Mouse (Mus musculus): ENCODE measurements around the gene Olfr987.
"Not testable (repeated sequence)": the region's sequence is repeated elsewhere in the genome, so short reads cannot be mapped to it uniquely, and the experiment has no call there.

Gene Olfr987

DNA sequence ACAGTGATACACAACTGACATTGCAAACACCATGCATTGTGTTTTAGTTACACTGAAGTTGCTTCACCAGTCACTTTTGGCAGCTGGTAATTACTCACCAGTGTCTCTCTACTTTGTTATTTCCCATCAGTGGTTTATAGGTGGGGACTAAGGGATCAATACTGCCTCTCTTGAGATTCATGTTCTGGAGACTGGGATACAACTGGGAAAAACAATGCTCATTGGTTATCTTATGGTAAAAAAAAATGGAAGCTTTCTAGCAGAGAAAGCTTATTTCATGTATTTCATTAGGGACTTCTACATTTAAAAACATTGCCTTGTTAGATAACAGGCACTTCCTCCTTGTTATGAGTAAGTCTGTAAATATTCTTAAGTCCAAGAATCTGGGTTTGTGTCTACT, at the start of gene Olfr987:
Olfr987 (minus strand) TSS at position 101 of the 400 bp plus-strand sequence.
- in situ Hi-C loops (cut with MboI, MseI), result not testable (repeated sequence)

DNA sequence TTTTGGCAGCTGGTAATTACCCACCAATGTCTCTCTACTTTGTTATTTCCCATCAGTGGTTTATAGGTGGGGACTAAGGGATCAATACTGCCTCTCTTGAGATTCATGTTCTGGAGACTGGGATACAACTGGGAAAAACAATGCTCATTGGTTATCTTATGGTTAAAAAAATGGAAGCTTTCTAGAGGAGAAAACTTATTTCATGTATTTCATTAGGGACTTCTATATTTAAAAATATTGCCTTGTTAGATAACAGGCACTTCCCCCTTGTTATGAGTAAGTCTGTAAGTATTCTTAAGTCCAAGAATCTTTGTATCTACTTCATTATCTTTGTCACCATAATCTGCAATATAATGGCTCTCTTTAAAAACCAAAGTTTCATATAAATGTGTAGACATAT, 24.0 kb upstream of the Olfr987 start, which contains the start of gene Olfr988:
Olfr988 (minus strand) TSS at position 101 of the 400 bp plus-strand sequence.
- in situ Hi-C loops (cut with MboI, MseI), result not testable (repeated sequence)

DNA sequence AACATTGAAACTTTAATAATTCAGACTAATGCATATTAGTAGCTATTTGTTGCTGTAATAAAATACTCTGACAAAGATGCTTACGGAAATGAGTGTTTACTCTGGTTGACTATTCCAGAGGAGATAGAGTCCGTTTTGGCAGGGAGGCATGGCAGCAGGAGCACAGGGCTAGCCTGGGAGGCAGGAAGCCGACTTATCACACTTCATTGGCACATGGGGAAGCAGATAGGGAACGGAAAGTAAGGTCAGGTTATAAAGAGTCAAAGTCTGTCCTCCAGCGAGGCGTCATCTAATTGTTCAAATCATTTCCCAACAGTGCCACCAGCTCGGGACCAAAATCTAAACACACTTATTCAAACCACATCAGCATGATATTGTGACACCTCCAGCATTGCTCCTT, 857 bp upstream of the Olfr987 start:
- in situ Hi-C loops (cut with MboI, MseI), result no loop called here

GRCm38 (mm10) chr2:85319106-85319505, 20.0 kb downstream of the Olfr987 start:
- in situ Hi-C loops (cut with MboI, MseI), result no loop called here

DNA sequence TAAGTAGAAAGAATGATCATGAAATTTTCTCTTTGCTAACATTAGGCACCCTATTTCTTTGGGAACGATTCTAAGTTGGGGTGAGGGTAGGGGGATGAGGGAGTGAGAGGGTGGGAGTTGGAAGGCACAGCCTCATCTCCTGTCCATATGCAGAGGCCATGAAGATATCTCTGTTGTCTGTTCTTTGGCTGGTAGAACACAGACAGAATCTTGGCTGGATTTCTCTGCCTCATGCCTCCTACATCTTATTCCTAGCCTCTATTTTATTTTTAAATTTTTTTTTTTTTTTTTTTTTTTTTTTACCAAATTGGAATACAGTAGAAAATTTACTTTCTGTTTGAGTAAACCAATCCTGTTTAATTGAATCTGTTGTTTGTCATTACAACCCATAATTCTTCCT, 53.7 kb downstream of the Olfr987 start:
- in situ Hi-C loops (cut with MboI, MseI), result no loop called here

DNA sequence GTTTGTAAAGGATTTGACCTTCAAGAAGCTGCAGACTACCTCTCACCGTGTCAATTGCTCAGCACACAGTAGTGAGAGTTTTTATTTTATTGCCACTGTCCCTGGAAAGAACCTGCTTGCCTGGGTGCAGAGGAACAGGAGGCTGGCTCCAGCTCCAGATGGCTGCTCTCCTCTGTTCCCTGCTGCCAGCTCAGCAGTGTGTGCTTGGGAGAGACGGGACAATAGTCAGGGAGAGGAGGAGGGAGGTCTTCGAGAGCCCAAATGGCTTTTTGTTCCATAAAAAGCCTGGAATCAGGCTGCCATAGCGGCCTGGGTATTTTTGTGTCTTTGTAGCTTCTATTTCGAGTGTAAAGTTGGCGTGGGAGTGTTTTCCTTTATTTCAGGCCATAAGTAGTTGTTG, 54.5 kb downstream of the Olfr987 start:
- in situ Hi-C loops (cut with MboI, MseI), result no loop called here

DNA sequence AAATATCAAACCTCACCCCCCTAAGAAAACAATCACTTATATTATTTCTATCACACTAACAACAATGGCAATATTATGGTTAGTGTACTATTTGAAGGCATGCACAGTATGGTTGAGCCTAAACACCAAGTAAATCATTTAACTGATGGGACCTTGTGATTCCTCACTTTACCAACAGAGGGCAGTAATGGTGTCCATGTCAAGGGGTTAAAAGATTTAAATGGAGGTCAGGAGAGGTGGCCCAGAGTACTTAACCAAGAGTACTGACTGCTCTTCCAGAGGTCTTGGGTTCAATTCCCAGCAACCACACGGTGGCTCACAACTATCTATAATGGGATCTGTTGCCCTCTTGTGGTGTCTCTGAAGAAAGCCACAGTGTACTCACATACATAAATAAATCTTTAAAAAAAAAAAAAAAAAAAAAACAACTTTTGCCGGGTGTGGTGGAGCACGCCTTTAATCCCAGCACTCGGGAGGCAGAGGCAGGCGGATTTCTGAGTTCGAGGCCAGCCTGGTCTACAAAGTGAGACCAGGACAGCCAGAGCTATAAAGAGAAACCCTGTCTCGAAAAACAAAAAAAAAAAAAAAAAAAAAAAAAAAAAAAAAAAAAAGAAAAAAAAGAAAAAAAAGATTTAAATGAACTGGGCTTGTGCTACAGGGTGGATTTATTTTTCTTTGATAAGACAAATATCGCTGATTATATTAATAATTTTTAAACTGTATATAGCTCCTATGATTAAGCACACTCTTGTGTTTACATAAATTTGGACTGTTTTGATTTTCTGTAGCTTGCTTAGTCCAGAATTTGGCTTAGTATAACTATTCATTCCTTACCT, 55.3 kb downstream of the Olfr987 start:
- in situ Hi-C loops (cut with MboI, MseI), result no loop called here

- in situ Hi-C loops (cut with MboI, MseI), result no loop called here
These were observed 58.1 kb downstream of the Olfr987 start for GRCm38 (mm10) chr2:85281023-85281422.
